Mouse (Mus musculus) C2C12 (cell line): ENCODE measurements around the gene C1qtnf3.

Source experiments
- CEBPB ChIP-seq: IDR thresholded peaks from one replicate; pipeline ENCODE4 v1.6.1; 2011; ENCODE audit warnings: low read depth, mild to moderate bottlenecking, control low read depth, moderate library complexity
- CTCF ChIP-seq: IDR thresholded peaks from one replicate; pipeline ENCODE4 v1.5.1; 2011; ENCODE audit not compliant: control insufficient read depth, insufficient read depth, insufficient read length
- MAX ChIP-seq: IDR thresholded peaks from one replicate; pipeline ENCODE4 v1.6.1; 2011; ENCODE audit warnings: mild to moderate bottlenecking, control low read depth

DNA sequence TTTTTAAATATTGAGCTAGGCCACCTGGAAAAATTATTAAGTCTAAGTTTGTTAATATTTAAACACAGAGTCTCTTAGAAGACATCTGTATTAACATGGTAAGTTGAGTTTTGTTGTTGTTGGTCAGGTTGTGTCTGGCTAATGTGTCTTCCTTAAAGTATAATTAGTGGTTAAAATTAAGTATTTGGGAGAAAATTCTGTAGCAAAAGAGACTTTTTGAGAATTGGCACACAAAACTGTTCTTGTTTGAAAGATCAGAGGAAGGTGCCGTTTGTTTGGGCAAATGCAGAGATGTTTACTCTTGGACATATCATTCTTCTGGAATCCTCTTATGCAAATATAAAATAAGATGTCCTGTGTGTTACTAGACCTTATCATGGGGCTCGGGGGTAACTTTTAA, 10.5 kb downstream of the C1qtnf3 start:
- TF ChIP-seq CTCF (no peak), CEBPB (no peak), MAX (no peak)
